Mouse (Mus musculus): ENCODE data around the gene Jph3. TPM values are rescaled to one million over a fixed set of nuclear protein-coding genes. Genes with fewer than 3 reads are reported as not detected.

Jph3 gene
- total and polyA plus RNA-seq, 3 experiments = 0.15 TPM; not detected in 2

- Histone ChIP-seq H3K27ac (ENCODE audit: control insufficient read depth, low read depth, low read length) (no peak overlapping the region), H3K4me3 (ENCODE audit: control insufficient read depth in 1 of 2, insufficient read depth in 1 of 2, low read depth in 2 of 2, low read length in 2 of 2) (no peak overlapping the region), H3K79me2 (ENCODE audit: control insufficient read depth, insufficient read depth, low read length, poor library complexity) (no peaks in the 10 kb centered on the region), H3K36me3 (ENCODE audit: control insufficient read depth in 1 of 2, insufficient read depth in 2 of 2, low read length in 2 of 2) (no peaks in the 10 kb centered on the region), H3K9ac (ENCODE audit: control insufficient read depth, low read depth, low read length, poor library complexity, severe bottlenecking) (no peak overlapping the region), H3K9me3 (replicated peaks; ENCODE audit: insufficient read depth, low read length) (no peaks in the 10 kb centered on the region), H3K27me3 (ENCODE audit: control insufficient read depth in 1 of 2, insufficient read depth in 2 of 2, low read length in 2 of 2) (no peaks in the 10 kb centered on the region), H3K4me1 (ENCODE audit: control insufficient read depth in 1 of 2, insufficient read depth in 2 of 2, low read length in 2 of 2) (no peaks in the 10 kb centered on the region)
- no peak for DNase-seq (ENCODE audit: low read depth, low spot score)
- TF ChIP-seq MAX (IDR thresholded peaks at IDR 0.05; ENCODE audit: low read length) (no peak), KAT2A (conservative IDR thresholded peaks at IDR 0.05; ENCODE audit: low read depth, low read length) (no peak), TCF12 (IDR thresholded peaks at IDR 0.05; ENCODE audit: low read depth, low read length) (no peak), BHLHE40 (IDR thresholded peaks at IDR 0.05; ENCODE audit: borderline replicate concordance, low read depth, low read length) (no peak), UBTF (IDR thresholded peaks at IDR 0.05; ENCODE audit: borderline replicate concordance, insufficient read depth, low read depth, low read length) (no peak), NELFE (IDR thresholded peaks at IDR 0.05; ENCODE audit: low read depth, low read length) (no peak), MXI1 (IDR thresholded peaks at IDR 0.05; ENCODE audit: low read depth, low read length) (no peak), MYC (IDR thresholded peaks at IDR 0.05; ENCODE audit: low read depth, low read length) (no peak)
Observed at GRCm38 (mm10) chr8:121769095-121769494, 39.7 kb downstream of the Jph3 start.

GRCm38 (mm10) chr8:121769621-121770020, 40.2 kb downstream of the Jph3 start:
- TF ChIP-seq POLR2A (IDR thresholded peaks at IDR 0.05; ENCODE audit: control insufficient read depth in 1 of 2, insufficient read depth in 1 of 2, low read depth in 1 of 2, low read length in 2 of 2, poor library complexity in 1 of 2) = no peak
- no peak for TF ChIP-seq USF1 (IDR thresholded peaks at IDR 0.05; ENCODE audit: low read depth, low read length)
- no peak for TF ChIP-seq USF2 (IDR thresholded peaks at IDR 0.05; ENCODE audit: borderline replicate concordance in 1 of 2, insufficient read depth in 1 of 2, low read depth in 1 of 2, low read length in 2 of 2)
- TF ChIP-seq RCOR1 (IDR thresholded peaks at IDR 0.05; ENCODE audit: low read depth, low read length) = no peak
- TF ChIP-seq ELF1 (IDR thresholded peaks at IDR 0.05; ENCODE audit: low read depth, low read length) = no peak
- TF ChIP-seq ZKSCAN1 (IDR thresholded peaks at IDR 0.05; ENCODE audit: low read depth, low read length) = no peak
- no peak for TF ChIP-seq MAX (IDR thresholded peaks at IDR 0.05; ENCODE audit: low read length)
- no peak for TF ChIP-seq MYB (IDR thresholded peaks at IDR 0.05; ENCODE audit: low read depth, low read length)
- no peak for TF ChIP-seq UBTF (IDR thresholded peaks at IDR 0.05; ENCODE audit: borderline replicate concordance, insufficient read depth, low read depth, low read length)
- no peak for TF ChIP-seq GATA1 (IDR thresholded peaks at IDR 0.05; ENCODE audit: low read depth, low read length)
- TF ChIP-seq HCFC1 (IDR thresholded peaks at IDR 0.05; ENCODE audit: low read depth, low read length) = no peak
- TF ChIP-seq POLR2AphosphoS5 (IDR thresholded peaks at IDR 0.05; ENCODE audit: borderline replicate concordance, low read depth, low read length) = no peak
- no peak for TF ChIP-seq ZC3H11A (IDR thresholded peaks at IDR 0.05; ENCODE audit: low read depth, low read length)
- no peak for TF ChIP-seq NRF1 (IDR thresholded peaks at IDR 0.05; ENCODE audit: insufficient read depth, low read depth, low read length, poor library complexity, severe bottlenecking)
- TF ChIP-seq CHD1 (IDR thresholded peaks at IDR 0.05; ENCODE audit: low read depth, low read length) = no peak
- Histone ChIP-seq H3K79me2 (ENCODE audit: control insufficient read depth, insufficient read depth, low read length, poor library complexity) (no peaks in the 10 kb centered on the region), H3K36me3 (ENCODE audit: control insufficient read depth in 1 of 2, insufficient read depth in 2 of 2, low read length in 2 of 2) (no peaks in the 10 kb centered on the region), H3K27ac (ENCODE audit: control insufficient read depth, low read depth, low read length) (no peak overlapping the region), H3K4me1 (ENCODE audit: control insufficient read depth in 1 of 2, insufficient read depth in 2 of 2, low read length in 2 of 2) (no peaks in the 10 kb centered on the region), H3K27me3 (ENCODE audit: control insufficient read depth in 1 of 2, insufficient read depth in 2 of 2, low read length in 2 of 2) (no peaks in the 10 kb centered on the region), H3K4me3 (ENCODE audit: control insufficient read depth in 1 of 2, insufficient read depth in 1 of 2, low read depth in 2 of 2, low read length in 2 of 2) (no peak overlapping the region), H3K9ac (ENCODE audit: control insufficient read depth, low read depth, low read length, poor library complexity, severe bottlenecking) (no peak overlapping the region), H3K9me3 (replicated peaks; ENCODE audit: insufficient read depth, low read length) (no peaks in the 10 kb centered on the region)
- DNase-seq (ENCODE audit: low read depth, low spot score) = no peak
